Mouse (Mus musculus): ENCODE measurements at regions not wholly inside any gene's neighbourhood (a gene's known extent, or its start where the extent isn't known, plus 50 kb on each side); places are given as distances from the start of the nearest gene placed in this dataset.

DNA sequence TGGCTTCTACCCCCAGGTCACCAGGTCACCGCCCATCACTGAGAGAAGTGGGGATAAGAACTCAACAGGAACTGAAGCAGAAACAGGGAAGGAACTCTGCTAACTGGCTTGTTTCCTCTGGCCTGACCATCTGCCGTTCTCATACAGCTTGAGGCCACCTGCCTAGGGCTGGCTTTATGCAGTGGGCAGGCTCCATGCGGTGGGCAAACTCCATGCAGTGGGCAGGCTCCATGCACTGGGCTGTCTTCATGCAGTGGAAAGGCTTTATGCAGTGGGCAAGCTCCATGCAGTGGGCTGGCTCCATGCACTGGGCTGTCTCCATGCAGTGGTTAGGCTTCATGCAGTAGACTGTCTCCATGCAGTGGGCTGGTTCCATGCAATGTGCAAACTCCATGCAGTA lies 438.8 kb downstream of the Cdh26 start:
- TF ChIP-seq CTCF (IDR thresholded peaks at IDR 0.05; ENCODE audit: borderline replicate concordance, insufficient read depth, low read length): no peak
- no peak for TF ChIP-seq POLR2A (IDR thresholded peaks at IDR 0.05; ENCODE audit: low read depth, low read length)

Measured in embryonic fibroblast, embryonic 13.5 days (primary cell).